Mouse (Mus musculus) liver, embryonic 11.5 days (tissue): ENCODE measurements around the gene Apela. TPM values are rescaled to one million over a fixed set of nuclear protein-coding genes. Genes with fewer than 3 reads are reported as not detected.

Experiments
- ATAC-seq: fragments of 200-750 bp; cut with Nextera tagmentation; replicated peaks from 2 replicates; pipeline ENCODE4 v1.8.0; 2017; ENCODE audit warnings: moderate number of reproducible peaks, mild to moderate bottlenecking, moderate TSS enrichment, moderate library complexity; ENCODE audit not compliant: low FRiP score
- DNase-seq: peaks from one replicate; pipeline ENCODE4 v3.0.0-alpha.2; 2017; ENCODE audit warnings: low spot score
- H3K27ac ChIP-seq: fragments of 300-500 bp; sonication (generic); 2 replicates; pipeline ENCODE4 v1.5.1; 2014; ENCODE audit warnings: mild to moderate bottlenecking, low read depth, low read length, control low read depth
- H3K27me3 ChIP-seq: fragments of 300-500 bp; sonication (generic); replicated peaks from 2 replicates; pipeline ENCODE4 v1.6.1; 2014; ENCODE audit warnings: low read length, mixed read lengths; ENCODE audit not compliant: control insufficient read depth, insufficient read depth
- H3K36me3 ChIP-seq: fragments of 300-500 bp; sonication (generic); 2 replicates; pipeline ENCODE4 v1.6.1; 2014; ENCODE audit warnings: mild to moderate bottlenecking, low read length, moderate library complexity, mixed read lengths; ENCODE audit not compliant: control insufficient read depth, insufficient read depth
- H3K4me1 ChIP-seq: fragments of 300-500 bp; sonication (generic); replicated peaks from 2 replicates; pipeline ENCODE4 v1.6.1; 2014; ENCODE audit warnings: low read length, mixed read lengths; ENCODE audit not compliant: control insufficient read depth, insufficient read depth
- H3K4me2 ChIP-seq: fragments of 300-500 bp; sonication (generic); 2 replicates; pipeline ENCODE4 v1.6.1; 2014; ENCODE audit warnings: mild to moderate bottlenecking, control low read depth, moderate library complexity
- H3K4me3 ChIP-seq: fragments of 300-500 bp; sonication (generic); 2 replicates; pipeline ENCODE4 v1.5.1; 2014; ENCODE audit warnings: low read depth, low read length, control low read depth
- H3K9ac ChIP-seq: fragments of 300-500 bp; sonication (generic); 2 replicates; pipeline ENCODE4 v1.6.1; 2014; ENCODE audit warnings: low read depth, low read length, control low read depth
- H3K9me3 ChIP-seq: fragments of 300-500 bp; sonication (generic); 2 replicates; pipeline ENCODE4 v1.6.1; 2016; ENCODE audit warnings: low read length, inconsistent platforms, mixed read lengths; ENCODE audit not compliant: control insufficient read depth
- WGBS: fragments of 180-500 bp; shearing (Covaris S2); extraction: QIAGEN DNeasy Blood & Tissue Kit; methylation state at CpG from one replicate; pipeline ENCODE4 v1.1.7; 2014; 5-methylcytosine and 5-hydroxymethylcytosine counted together
- polyA plus RNA-seq: library from polyadenylated mRNA; unstranded; fragments of >200 nt; fragmentation: Nextera tagmentation; extraction: Ambion mirVana; gene quantifications from 2 replicates; pipeline ENCODE4 v1.2.1, GENCODE M21; 2014

The Apela gene
- polyA plus RNA-seq, 1 experiment from 2014 or later = 3.7 TPM

- Histone ChIP-seq H3K36me3 (no peaks in the 10 kb centered on the region), H3K27ac (no peak overlapping the region), H3K4me2 (no peak overlapping the region), H3K27me3 (no peaks in the 10 kb centered on the region), H3K4me1 (no peaks in the 10 kb centered on the region), H3K9ac (no peak overlapping the region), H3K9me3 (no peaks in the 10 kb centered on the region), H3K4me3 (no peak overlapping the region)
- no peak for ATAC-seq
- WGBS = 56% methylated on average over 2 of the region's 2 CpGs
- no peak for DNase-seq
Observed at GRCm38 (mm10) chr8:65064071-65064470, 26.9 kb upstream of the Apela start.

DNA sequence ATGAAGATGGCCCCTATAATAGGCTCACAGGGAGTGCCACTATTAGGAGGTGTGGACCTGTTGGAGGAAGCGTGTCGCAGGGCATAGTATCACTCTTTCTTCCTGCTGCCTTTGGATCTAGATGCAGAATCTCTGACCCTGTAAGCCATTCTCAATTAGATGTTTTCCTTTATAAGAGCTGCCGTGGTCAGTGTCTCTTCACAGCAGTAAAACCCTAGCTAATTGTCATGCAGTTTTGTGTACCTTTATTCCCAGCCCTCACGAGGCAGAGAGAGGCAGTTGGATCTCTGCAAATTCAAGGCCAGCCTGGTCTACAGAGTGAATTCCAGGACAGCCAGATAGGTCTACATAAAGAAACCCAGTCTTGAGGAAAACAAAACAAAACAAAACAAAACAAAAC lies 25.1 kb upstream of the Apela start:
- Histone ChIP-seq H3K4me1 (no peaks in the 10 kb centered on the region), H3K27me3 (no peaks in the 10 kb centered on the region), H3K27ac (no peak overlapping the region), H3K9ac (no peak overlapping the region), H3K4me3 (no peak overlapping the region), H3K9me3 (no peaks in the 10 kb centered on the region), H3K4me2 (no peak overlapping the region), H3K36me3 (no peaks in the 10 kb centered on the region)
- 78% methylated on average over 4 of the region's 4 CpGs for WGBS
- no peak for DNase-seq
- no peak for ATAC-seq

DNA sequence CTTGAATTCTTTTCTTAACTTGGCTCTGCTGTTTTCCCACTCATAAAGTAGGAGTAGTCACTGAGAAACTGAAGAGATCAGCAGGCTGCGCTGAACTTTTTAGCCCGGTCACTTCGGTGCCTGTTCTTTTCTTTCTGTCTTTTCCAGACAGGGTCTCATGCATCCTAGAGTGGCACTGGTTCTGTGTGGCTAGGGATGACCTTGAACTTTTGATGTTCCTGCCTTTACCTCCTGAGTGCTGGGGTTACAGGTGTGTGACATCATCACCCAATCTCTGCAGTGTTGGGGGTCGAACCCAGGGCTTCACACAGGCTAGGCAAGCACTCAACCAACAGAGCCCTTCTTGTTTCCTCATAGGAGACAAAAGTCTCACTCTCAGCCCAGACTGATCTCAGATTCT lies 19.6 kb upstream of the Apela start:
- H3K27ac ChIP-seq = no peak overlapping the region
- 87% methylated on average over 4 of the region's 4 CpGs for WGBS

DNA sequence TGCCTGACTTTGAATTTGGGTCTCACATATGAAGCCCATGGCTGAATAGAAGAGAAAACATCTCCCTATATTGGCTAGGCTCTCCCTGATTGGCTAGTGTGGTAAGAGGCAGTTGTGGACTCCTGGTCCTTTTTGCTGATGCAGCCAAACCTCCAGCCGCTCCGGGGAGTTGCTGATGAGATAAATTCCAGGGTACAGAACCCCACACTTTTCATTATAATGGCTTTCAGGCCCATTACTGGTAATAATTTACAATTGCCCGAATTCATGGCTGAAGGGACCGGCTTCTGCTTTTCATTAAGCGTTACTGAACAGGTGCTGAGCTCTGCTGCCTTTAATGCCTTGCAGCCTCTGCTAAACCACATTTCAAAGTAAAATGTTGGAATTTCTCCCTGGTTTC lies 16.8 kb upstream of the Apela start:
- no peaks in the 10 kb centered on the region for H3K27me3 ChIP-seq
- H3K4me3 ChIP-seq = no peak overlapping the region
- H3K36me3 ChIP-seq = no peaks in the 10 kb centered on the region
- H3K9ac ChIP-seq = no peak overlapping the region
- 61% methylated on average over 5 of the region's 5 CpGs for WGBS
- H3K4me1 ChIP-seq = no peaks in the 10 kb centered on the region
- ATAC-seq (no peak), DNase-seq (no peak)
- no peak overlapping the region for H3K4me2 ChIP-seq
- no peaks in the 10 kb centered on the region for H3K9me3 ChIP-seq
- H3K27ac ChIP-seq = no peak overlapping the region

More for the DNA sequence above, 19.6 kb upstream of the Apela start:
- no peak overlapping the region for H3K9ac ChIP-seq
- no peak overlapping the region for H3K4me3 ChIP-seq
- no peaks in the 10 kb centered on the region for H3K4me1 ChIP-seq
- H3K4me2 ChIP-seq = no peak overlapping the region
- DNase-seq = no peak
- no peaks in the 10 kb centered on the region for H3K27me3 ChIP-seq
- H3K9me3 ChIP-seq = no peaks in the 10 kb centered on the region
- no peak for ATAC-seq
- H3K36me3 ChIP-seq = no peaks in the 10 kb centered on the region

- Histone ChIP-seq H3K9ac (no peak overlapping the region), H3K9me3 (no peaks in the 10 kb centered on the region), H3K36me3 (no peaks in the 10 kb centered on the region), H3K27ac (no peak overlapping the region), H3K4me2 (no peak overlapping the region), H3K4me1 (no peaks in the 10 kb centered on the region), H3K27me3 (no peaks in the 10 kb centered on the region), H3K4me3 (no peak overlapping the region)
- ATAC-seq (no peak), DNase-seq (no peak)
- 84% methylated on average over 3 of the region's 3 CpGs for whole genome bisulfite sequencing
Observed at GRCm38 (mm10) chr8:65053554-65053953, 16.4 kb upstream of the Apela start.

DNA sequence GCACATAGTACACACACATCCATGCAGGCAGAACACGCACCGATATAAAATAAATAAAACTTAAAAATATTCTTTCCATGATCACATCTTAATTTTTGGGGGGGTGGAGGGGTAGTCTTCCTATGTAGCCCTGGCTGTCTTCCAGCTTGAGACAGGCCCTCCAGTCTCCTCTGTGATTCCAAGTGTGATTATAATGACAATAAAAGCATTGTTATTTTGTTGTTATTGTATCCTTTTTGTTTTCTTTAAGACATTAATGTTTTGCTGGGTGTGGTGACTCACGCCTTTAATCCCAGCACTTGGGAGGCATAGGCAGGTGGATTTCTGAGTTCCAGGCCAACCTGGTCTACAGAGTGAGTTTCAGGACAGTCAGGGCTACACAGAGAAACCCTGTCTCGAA lies 10.7 kb upstream of the Apela start:
- 81% methylated on average over 4 of the region's 4 CpGs for whole genome bisulfite sequencing
- Histone ChIP-seq H3K4me3 (no peak overlapping the region), H3K4me1 (no peaks in the 10 kb centered on the region), H3K27ac (no peak overlapping the region), H3K27me3 (no peaks in the 10 kb centered on the region), H3K4me2 (no peak overlapping the region), H3K9me3 (no peaks in the 10 kb centered on the region), H3K9ac (no peak overlapping the region), H3K36me3 (no peaks in the 10 kb centered on the region)
- ATAC-seq (no peak), DNase-seq (no peak)

DNA sequence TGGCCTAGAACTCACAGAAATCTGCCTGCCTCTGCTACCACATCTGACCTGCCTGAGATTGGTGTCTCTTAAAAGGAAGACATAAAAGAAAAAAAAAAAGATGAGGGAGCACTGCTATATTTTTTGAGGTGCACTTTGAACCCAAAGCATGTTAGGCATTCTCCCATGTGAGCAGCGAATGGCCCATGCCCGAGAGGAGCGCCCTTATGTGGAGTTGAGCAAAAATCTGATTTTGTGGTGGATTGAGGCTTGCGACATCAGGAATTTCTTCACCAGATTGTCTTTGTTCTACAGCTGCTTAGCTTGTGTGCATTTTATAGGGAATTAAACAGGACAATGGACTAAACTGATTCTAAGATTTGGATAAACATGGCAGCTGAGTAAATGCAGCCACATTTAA lies 10.1 kb upstream of the Apela start:
- no peak overlapping the region for H3K4me2 ChIP-seq
- H3K27me3 ChIP-seq = no peaks in the 10 kb centered on the region
- no peak overlapping the region for H3K4me3 ChIP-seq
- DNase-seq = no peak
- H3K9me3 ChIP-seq = no peaks in the 10 kb centered on the region
- no peak for ATAC-seq
- H3K4me1 ChIP-seq = no peaks in the 10 kb centered on the region
- no peak overlapping the region for H3K27ac ChIP-seq
- no peaks in the 10 kb centered on the region for H3K36me3 ChIP-seq
- WGBS = 88% methylated on average over 4 of the region's 4 CpGs
- no peak overlapping the region for H3K9ac ChIP-seq

DNA sequence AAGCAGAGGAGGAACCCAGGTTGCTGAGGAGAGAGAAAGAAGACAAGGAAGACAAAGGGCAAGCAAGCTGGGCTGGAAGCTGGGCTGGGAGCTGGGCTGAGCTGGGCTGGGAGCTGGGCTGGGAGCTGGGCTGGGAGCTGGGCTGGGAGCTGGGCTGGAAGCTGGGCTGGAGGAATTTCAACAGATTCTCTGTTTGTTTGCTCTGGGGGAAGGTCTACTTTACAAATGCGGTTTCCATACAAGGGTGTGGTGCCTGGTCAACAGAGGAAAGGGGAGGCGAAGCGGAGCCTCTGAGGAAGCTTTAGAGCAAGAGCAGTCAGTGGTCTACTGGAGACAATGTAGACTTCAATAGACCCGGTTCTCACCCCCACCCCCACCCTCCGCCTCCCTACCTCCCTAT lies 9.4 kb upstream of the Apela start:
- ATAC-seq (peak; percentile 49; the same call in 1 of the 2 replicates), DNase-seq (no peak)
- Histone ChIP-seq H3K4me2 (peak overlapping the region; percentile 21; the same call in 1 of the 2 replicates), H3K9ac (no peak overlapping the region), H3K9me3 (no peaks in the 10 kb centered on the region), H3K27me3 (no peaks in the 10 kb centered on the region), H3K4me3 (no peak overlapping the region), H3K4me1 (no peaks in the 10 kb centered on the region), H3K27ac (peak overlapping the region; percentile 28; the same call in 1 of the 2 replicates), H3K36me3 (no peaks in the 10 kb centered on the region)
- 31% methylated on average over 5 of the region's 5 CpGs for WGBS

- Histone ChIP-seq H3K9me3 (no peaks in the 10 kb centered on the region), H3K36me3 (no peaks in the 10 kb centered on the region), H3K4me2 (no peak overlapping the region), H3K4me1 (no peaks in the 10 kb centered on the region), H3K27me3 (no peaks in the 10 kb centered on the region), H3K9ac (no peak overlapping the region), H3K4me3 (no peak overlapping the region), H3K27ac (no peak overlapping the region)
- 55% methylated on average over 2 of the region's 2 CpGs for WGBS
- ATAC-seq (no peak), DNase-seq (no peak)
Observed at GRCm38 (mm10) chr8:65034136-65034535, 3.0 kb downstream of the Apela start.
